Mouse (Mus musculus): ENCODE data around the gene Stat5a.

DNA sequence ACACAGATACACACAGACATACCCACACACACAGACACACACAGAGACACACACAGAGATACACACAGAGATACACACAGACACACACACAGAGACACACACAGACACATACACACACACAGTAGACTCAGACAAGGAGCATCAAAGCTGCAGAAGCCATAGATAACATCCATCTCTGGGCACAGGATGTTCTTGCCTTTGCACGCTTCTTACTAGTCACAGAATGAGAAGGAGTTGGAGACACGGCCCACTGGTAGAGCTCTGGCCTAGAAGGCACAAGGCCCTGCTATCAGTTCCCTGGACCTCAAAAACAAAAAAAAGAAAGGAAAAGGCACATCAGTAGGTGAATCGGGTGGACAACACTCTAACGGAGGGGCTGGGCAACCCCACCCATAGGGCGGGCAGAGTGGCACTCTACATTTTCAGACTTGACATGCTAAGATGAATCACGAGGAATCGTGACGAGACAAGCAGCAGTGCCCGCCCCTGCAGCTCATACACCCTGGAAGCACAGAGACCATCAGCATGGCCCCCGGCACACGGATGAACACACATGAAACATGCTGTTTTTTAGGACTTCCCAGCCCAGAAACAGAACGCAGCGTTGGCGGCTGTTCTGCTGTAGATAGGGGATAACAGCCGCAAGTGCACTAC lies 40.7 kb upstream of the Stat5a start:
- no peak for TF ChIP-seq CTCF (IDR thresholded peaks at IDR 0.05; ENCODE audit: extremely low read depth, insufficient read length, insufficient replicate concordance, low read depth, low read length)
- no peak for TF ChIP-seq POLR2A (IDR thresholded peaks at IDR 0.05; ENCODE audit: low read depth, low read length)
